Mouse (Mus musculus): ENCODE results near the gene Necab2. TPM values are rescaled to one million over a fixed set of nuclear protein-coding genes. Genes with fewer than 3 reads are reported as not detected.

Gene Necab2
- polyA plus RNA-seq, 1 experiment from 2014 or later = 1.6 TPM

GRCm38 (mm10) chr8:119440250-119440951 lies 6.1 kb upstream of the Necab2 start:
- Histone ChIP-seq H3K9me3 (no peaks in the 10 kb centered on the region), H3K27me3 (0 out of 2 replicates have a peak, but pooled peaks cover 2% of the 10 kb centered on the region), H3K4me2 (peak overlapping the region; percentile 35), H3K4me3 (no peak overlapping the region), H3K4me1 (peaks cover 30% of the 10 kb centered on the region), H3K27ac (peak overlapping the region; percentile 62), H3K36me3 (no peaks in the 10 kb centered on the region), H3K9ac (no peak overlapping the region)
- 14% methylated on average over 16 of the region's 16 CpGs for WGBS
- peak; percentile 60; the same call in 1 of the 2 replicates for ATAC-seq (ENCODE audit: borderline replicate concordance, extremely low read depth, low FRiP score, low TSS enrichment)

GRCm38 (mm10) chr8:119440952-119441270 lies 5.6 kb upstream of the Necab2 start:
- peak overlapping the region; percentile 35 for H3K4me2 ChIP-seq
- no peaks in the 10 kb centered on the region for H3K36me3 ChIP-seq
- H3K27me3 ChIP-seq = 0 out of 2 replicates have a peak, but pooled peaks cover 2% of the 10 kb centered on the region
- H3K27ac ChIP-seq = no peak overlapping the region
- no peaks in the 10 kb centered on the region for H3K9me3 ChIP-seq
- ATAC-seq (ENCODE audit: borderline replicate concordance, extremely low read depth, low FRiP score, low TSS enrichment) = peak; percentile 6; the same call in 1 of the 2 replicates
- H3K9ac ChIP-seq = no peak overlapping the region
- H3K4me1 ChIP-seq = peaks cover 32% of the 10 kb centered on the region
- WGBS = 44% methylated on average over 1 of the region's 1 CpGs
- no peak overlapping the region for H3K4me3 ChIP-seq

- Histone ChIP-seq H3K27ac (no peak overlapping the region), H3K4me3 (no peak overlapping the region), H3K9ac (no peak overlapping the region), H3K4me2 (no peak overlapping the region), H3K9me3 (no peaks in the 10 kb centered on the region), H3K4me1 (peaks cover 33% of the 10 kb centered on the region), H3K27me3 (peaks cover 11% of the 10 kb centered on the region), H3K36me3 (no peaks in the 10 kb centered on the region)
- no peak for ATAC-seq (ENCODE audit: borderline replicate concordance, extremely low read depth, low FRiP score, low TSS enrichment)
- WGBS = 53% methylated on average over 5 of the region's 5 CpGs
Observed at GRCm38 (mm10) chr8:119442013-119442412, 4.5 kb upstream of the Necab2 start.

- H3K9me3 ChIP-seq = no peaks in the 10 kb centered on the region
- peaks cover 35% of the 10 kb centered on the region for H3K4me1 ChIP-seq
- H3K36me3 ChIP-seq = no peaks in the 10 kb centered on the region
- no peak overlapping the region for H3K9ac ChIP-seq
- no peak overlapping the region for H3K4me3 ChIP-seq
- peaks cover 20% of the 10 kb centered on the region for H3K27me3 ChIP-seq
- WGBS = 87% methylated on average over 8 of the region's 8 CpGs
- no peak overlapping the region for H3K4me2 ChIP-seq
- ATAC-seq (ENCODE audit: borderline replicate concordance, extremely low read depth, low FRiP score, low TSS enrichment) = no peak
- H3K27ac ChIP-seq = no peak overlapping the region
Observed at GRCm38 (mm10) chr8:119442970-119443369, 3.5 kb upstream of the Necab2 start.

- H3K4me3 ChIP-seq = peak overlapping the region; percentile 59
- H3K4me1 ChIP-seq = peaks cover 13% of the 10 kb centered on the region
- H3K9ac ChIP-seq = peak overlapping the region; percentile 34
- H3K36me3 ChIP-seq = no peaks in the 10 kb centered on the region
- peak; percentile 28; the same call in 1 of the 2 replicates for ATAC-seq (ENCODE audit: borderline replicate concordance, extremely low read depth, low FRiP score, low TSS enrichment)
- H3K9me3 ChIP-seq = no peaks in the 10 kb centered on the region
- H3K27me3 ChIP-seq = peaks cover 44% of the 10 kb centered on the region
- peak overlapping the region; percentile 99 for H3K4me2 ChIP-seq
- no peak overlapping the region for H3K27ac ChIP-seq
- under 1% methylated on average over 44 of the region's 80 CpGs for WGBS
Observed at GRCm38 (mm10) chr8:119446990-119447780, 666 bp downstream of the Necab2 start.

GRCm38 (mm10) chr8:119447781-119448170 lies 1.3 kb downstream of the Necab2 start:
- H3K27me3 ChIP-seq = peaks cover 44% of the 10 kb centered on the region
- H3K4me2 ChIP-seq = peak overlapping the region; percentile 99
- 3% methylated on average over 17 of the region's 17 CpGs for WGBS

GRCm38 (mm10) chr8:119449627-119450026 lies 3.1 kb downstream of the Necab2 start:
- no peak overlapping the region for H3K4me3 ChIP-seq
- H3K36me3 ChIP-seq = no peaks in the 10 kb centered on the region
- H3K4me2 ChIP-seq = no peak overlapping the region
- no peaks in the 10 kb centered on the region for H3K9me3 ChIP-seq
- H3K4me1 ChIP-seq = peaks cover 13% of the 10 kb centered on the region
- H3K9ac ChIP-seq = no peak overlapping the region
- no peak overlapping the region for H3K27ac ChIP-seq
- H3K27me3 ChIP-seq = peaks cover 44% of the 10 kb centered on the region
- WGBS = 74% methylated on average over 12 of the region's 12 CpGs
- ATAC-seq (ENCODE audit: borderline replicate concordance, extremely low read depth, low FRiP score, low TSS enrichment) = no peak

More at GRCm38 (mm10) chr8:119447781-119448170, 1.3 kb downstream of the Necab2 start:
- Histone ChIP-seq H3K4me1 (peaks cover 13% of the 10 kb centered on the region), H3K36me3 (no peaks in the 10 kb centered on the region), H3K27ac (no peak overlapping the region), H3K9me3 (no peaks in the 10 kb centered on the region), H3K4me3 (peak overlapping the region; percentile 59), H3K9ac (no peak overlapping the region)
- ATAC-seq (ENCODE audit: borderline replicate concordance, extremely low read depth, low FRiP score, low TSS enrichment) = no peak

GRCm38 (mm10) chr8:119451131-119451530 lies 4.6 kb downstream of the Necab2 start:
- H3K4me1 ChIP-seq = peaks cover 9% of the 10 kb centered on the region
- ATAC-seq (ENCODE audit: borderline replicate concordance, extremely low read depth, low FRiP score, low TSS enrichment) = no peak
- peaks cover 41% of the 10 kb centered on the region for H3K27me3 ChIP-seq
- no peak overlapping the region for H3K4me3 ChIP-seq
- H3K9ac ChIP-seq = no peak overlapping the region
- H3K27ac ChIP-seq = no peak overlapping the region
- no peaks in the 10 kb centered on the region for H3K9me3 ChIP-seq
- 88% methylated on average over 4 of the region's 4 CpGs for WGBS
- no peaks in the 10 kb centered on the region for H3K36me3 ChIP-seq
- no peak overlapping the region for H3K4me2 ChIP-seq

GRCm38 (mm10) chr8:119452919-119453318 lies 6.4 kb downstream of the Necab2 start:
- H3K4me3 ChIP-seq = no peak overlapping the region
- no peak overlapping the region for H3K4me2 ChIP-seq
- H3K27me3 ChIP-seq = peaks cover 24% of the 10 kb centered on the region
- H3K36me3 ChIP-seq = no peaks in the 10 kb centered on the region
- WGBS = 76% methylated on average over 5 of the region's 5 CpGs
- H3K9ac ChIP-seq = no peak overlapping the region
- no peaks in the 10 kb centered on the region for H3K9me3 ChIP-seq
- no peak for ATAC-seq (ENCODE audit: borderline replicate concordance, extremely low read depth, low FRiP score, low TSS enrichment)
- H3K27ac ChIP-seq = no peak overlapping the region
- H3K4me1 ChIP-seq = no peaks in the 10 kb centered on the region

GRCm38 (mm10) chr8:119456045-119456444 lies 9.5 kb downstream of the Necab2 start:
- H3K9me3 ChIP-seq = no peaks in the 10 kb centered on the region
- no peak overlapping the region for H3K27ac ChIP-seq
- 75% methylated on average over 5 of the region's 5 CpGs for WGBS
- no peak for ATAC-seq (ENCODE audit: borderline replicate concordance, extremely low read depth, low FRiP score, low TSS enrichment)
- H3K36me3 ChIP-seq = no peaks in the 10 kb centered on the region
- H3K27me3 ChIP-seq = no peaks in the 10 kb centered on the region
- H3K4me2 ChIP-seq = no peak overlapping the region
- no peak overlapping the region for H3K4me3 ChIP-seq
- H3K9ac ChIP-seq = no peak overlapping the region
- H3K4me1 ChIP-seq = 0 out of 2 replicates have a peak, but pooled peaks cover 5% of the 10 kb centered on the region

GRCm38 (mm10) chr8:119459724-119460123 lies 13.2 kb downstream of the Necab2 start:
- H3K9me3 ChIP-seq = no peaks in the 10 kb centered on the region
- no peak overlapping the region for H3K4me3 ChIP-seq
- no peak overlapping the region for H3K9ac ChIP-seq
- 18% methylated on average over 16 of the region's 16 CpGs for WGBS
- H3K4me2 ChIP-seq = no peak overlapping the region
- H3K27ac ChIP-seq = no peak overlapping the region
- H3K4me1 ChIP-seq = 0 out of 2 replicates have a peak, but pooled peaks cover 7% of the 10 kb centered on the region
- ATAC-seq (ENCODE audit: borderline replicate concordance, extremely low read depth, low FRiP score, low TSS enrichment) = no peak
- no peaks in the 10 kb centered on the region for H3K36me3 ChIP-seq
- peaks cover 3% of the 10 kb centered on the region for H3K27me3 ChIP-seq

- Histone ChIP-seq H3K4me2 (no peak overlapping the region), H3K27me3 (peaks cover 19% of the 10 kb centered on the region), H3K4me3 (no peak overlapping the region), H3K27ac (no peak overlapping the region), H3K36me3 (no peaks in the 10 kb centered on the region), H3K4me1 (peaks cover 23% of the 10 kb centered on the region), H3K9me3 (no peaks in the 10 kb centered on the region), H3K9ac (no peak overlapping the region)
- WGBS = 61% methylated on average over 9 of the region's 9 CpGs
- no peak for ATAC-seq (ENCODE audit: borderline replicate concordance, extremely low read depth, low FRiP score, low TSS enrichment)
Observed at GRCm38 (mm10) chr8:119461356-119461755, 14.8 kb downstream of the Necab2 start.
